Mouse (Mus musculus) CH12.LX (cell line): ENCODE results near the gene Camta1. TPM values are rescaled to one million over a fixed set of nuclear protein-coding genes. Genes with fewer than 3 reads are reported as not detected.

Source experiments
- DNase-seq: peaks from one replicate; pipeline ENCODE4 v3.0.0-alpha.2; 2013; ENCODE audit errors: extremely low read depth
- H3K27ac ChIP-seq: 2 replicates; pipeline ENCODE4 v1.5.1; 2012; ENCODE audit warnings: low read depth, mild to moderate bottlenecking, control low read depth, moderate library complexity; ENCODE audit not compliant: insufficient read depth
- H3K27me3 ChIP-seq: replicated peaks from 2 replicates; pipeline ENCODE3; 2012; ENCODE audit warnings: inconsistent platforms
- H3K36me3 ChIP-seq, 2 experiments: replicated peaks in 1 of 2; 2 replicates each; pipeline versions ENCODE3 to v1.6.1; 2012; ENCODE audit warnings: inconsistent platforms in 1 of 2, low read length in 1 of 2, mild to moderate bottlenecking in 1 of 2, mixed read lengths in 1 of 2, moderate library complexity in 1 of 2; ENCODE audit not compliant: control insufficient read depth in 1 of 2, insufficient read depth in 1 of 2
- H3K4me1 ChIP-seq, 2 experiments: 2 replicates each; pipeline ENCODE4 v1.6.1; 2012; ENCODE audit warnings: inconsistent platforms in 1 of 2, moderate library complexity in 1 of 2; ENCODE audit not compliant: insufficient read depth in 2 of 2, control insufficient read depth in 1 of 2
- H3K4me2 ChIP-seq: 2 replicates; pipeline ENCODE4 v1.6.1; 2012; ENCODE audit warnings: low read depth, mild to moderate bottlenecking, control low read depth; ENCODE audit not compliant: poor library complexity, insufficient read depth, severe bottlenecking
- H3K4me3 ChIP-seq, 3 experiments: fragments of 150-350 bp in 1 of 3; sonication (generic) in 1 of 3; replicated peaks in 1 of 3; 2 replicates each; pipeline versions ENCODE3 to v1.5.1; 2011 to 2012; ENCODE audit warnings: low read depth in 2 of 3, low read length in 2 of 3, mild to moderate bottlenecking in 2 of 3, moderate library complexity in 2 of 3, control low read depth in 1 of 3, improper control_type of control experiment in 1 of 3, inconsistent platforms in 1 of 3, mixed read lengths in 1 of 3; ENCODE audit not compliant: poor library complexity in 1 of 3
- H3K79me2 ChIP-seq: replicated peaks from 2 replicates; pipeline ENCODE4 v1.6.1; 2012; ENCODE audit warnings: mild to moderate bottlenecking, moderate library complexity; ENCODE audit not compliant: control insufficient read depth, poor library complexity, insufficient read depth, severe bottlenecking; ENCODE audit errors: extremely low read depth
- H3K9ac ChIP-seq: 2 replicates; pipeline ENCODE4 v1.6.1; 2012; ENCODE audit warnings: low read depth, mild to moderate bottlenecking, control low read depth, moderate library complexity; ENCODE audit not compliant: insufficient read depth
- H3K9me3 ChIP-seq: replicated peaks from 2 replicates; pipeline ENCODE3; 2012; ENCODE audit warnings: low read length, inconsistent platforms, mixed read lengths
- BHLHE40 ChIP-seq: IDR thresholded peaks from 2 replicates; pipeline ENCODE4 v1.6.1; 2011; ENCODE audit warnings: mild to moderate bottlenecking, low read depth, low read length, improper control_type of control experiment
- CHD2 ChIP-seq: IDR thresholded peaks from 2 replicates; pipeline ENCODE4 v1.6.1; 2011; ENCODE audit warnings: low read length, improper control_type of control experiment
- CTCF ChIP-seq, 2 experiments: IDR thresholded peaks in 1 of 2; conservative IDR thresholded peaks in 1 of 2; 2 replicates each; pipeline ENCODE4 v1.5.1; 2011 to 2012; ENCODE audit warnings: low read depth in 2 of 2, low read length in 2 of 2, improper control_type of control experiment in 1 of 2, inconsistent platforms in 1 of 2, mild to moderate bottlenecking in 1 of 2, moderate library complexity in 1 of 2
- E2F4 ChIP-seq: IDR thresholded peaks from 2 replicates; pipeline ENCODE4 v1.6.1; 2011; ENCODE audit warnings: low read depth, low read length, improper control_type of control experiment; ENCODE audit not compliant: insufficient replicate concordance
- EP300 ChIP-seq: IDR thresholded peaks from 2 replicates; pipeline ENCODE4 v1.6.1; 2011; ENCODE audit warnings: low read length, improper control_type of control experiment
- ETS1 ChIP-seq: conservative IDR thresholded peaks from 2 replicates; pipeline ENCODE4 v1.6.1; 2012; ENCODE audit warnings: low read depth, mild to moderate bottlenecking, inconsistent platforms, low read length, improper control_type of control experiment, moderate library complexity
- GABPA ChIP-seq: IDR thresholded peaks from 2 replicates; pipeline ENCODE4 v1.6.1; 2012; ENCODE audit warnings: low read depth, low read length, improper control_type of control experiment, inconsistent platforms; ENCODE audit not compliant: insufficient replicate concordance
- KAT2A ChIP-seq: IDR thresholded peaks from 2 replicates; pipeline ENCODE4 v1.6.1; 2012; ENCODE audit warnings: low read length, improper control_type of control experiment, inconsistent platforms; ENCODE audit not compliant: insufficient replicate concordance
- MAFK ChIP-seq: IDR thresholded peaks from 2 replicates; pipeline ENCODE4 v1.6.1; 2011; ENCODE audit warnings: low read length, improper control_type of control experiment; ENCODE audit not compliant: insufficient replicate concordance
- MEF2A ChIP-seq: IDR thresholded peaks from 2 replicates; pipeline ENCODE4 v1.6.1; 2014; ENCODE audit warnings: low read depth, mild to moderate bottlenecking, inconsistent platforms, low read length, improper control_type of control experiment, borderline replicate concordance
- MXI1 ChIP-seq: IDR thresholded peaks from 2 replicates; pipeline ENCODE4 v1.6.1; 2011; ENCODE audit warnings: mild to moderate bottlenecking, low read depth, low read length, improper control_type of control experiment
- MYC ChIP-seq: IDR thresholded peaks from 2 replicates; pipeline ENCODE4 v1.6.1; 2011; ENCODE audit warnings: low read depth, mild to moderate bottlenecking, improper control_type of control experiment, low read length
- NELFE ChIP-seq: IDR thresholded peaks from 2 replicates; pipeline ENCODE4 v1.6.1; 2011; ENCODE audit warnings: low read depth, low read length, improper control_type of control experiment
- PAX5 ChIP-seq: IDR thresholded peaks from 2 replicates; pipeline ENCODE4 v1.6.1; 2012; ENCODE audit warnings: low read length, inconsistent platforms, mixed read lengths
- RCOR1 ChIP-seq: conservative IDR thresholded peaks from 2 replicates; pipeline ENCODE4 v1.6.1; 2012; ENCODE audit warnings: low read depth, mild to moderate bottlenecking, inconsistent platforms, low read length, improper control_type of control experiment
- SIN3A ChIP-seq: IDR thresholded peaks from 2 replicates; pipeline ENCODE4 v1.6.1; 2012; ENCODE audit warnings: low read length, improper control_type of control experiment, inconsistent platforms
- USF1 ChIP-seq: IDR thresholded peaks from 2 replicates; pipeline ENCODE4 v1.6.1; 2014; ENCODE audit warnings: low read depth, mild to moderate bottlenecking, inconsistent platforms, low read length, improper control_type of control experiment
- ZC3H11A ChIP-seq: IDR thresholded peaks from 2 replicates; pipeline ENCODE4 v1.6.1; 2012; ENCODE audit warnings: low read depth, mild to moderate bottlenecking, inconsistent platforms, low read length, improper control_type of control experiment
- ZNF384 ChIP-seq: IDR thresholded peaks from 2 replicates; pipeline ENCODE4 v1.6.1; 2012; ENCODE audit warnings: low read depth, low read length, improper control_type of control experiment, inconsistent platforms
- dilution Hi-C: fragments of 300-500 bp; cut with MboI; formaldehyde crosslinking; loops from 2 replicates; pipeline ENCODE4 v1.14.3; 2020; ENCODE audit warnings: low sequenced_read_pairs; ENCODE audit not compliant: extremely low pct_unique_long_range_greater_than_20kb, extremely low pct_ligation_motif_present
- in situ Hi-C: fragments of 300-500 bp; cut with MboI; formaldehyde crosslinking; loops from 3 replicates; pipeline ENCODE4 v1.14.3; 2019; ENCODE audit warnings: low sequenced_read_pairs, low pct_ligation_motif_present, low pct_unique_long_range_greater_than_20kb, mixed read lengths
- polyA plus RNA-seq: library from polyadenylated mRNA; unstranded; fragments of >175 nt; gene quantifications from 2 replicates; pipeline ENCODE4 v1.2.1, GENCODE M21; 2012; ENCODE audit warnings: low read depth; ENCODE audit not compliant: insufficient read length
- total RNA-seq, 2 experiments: library from RNA; depleted of rRNA; stranded (reverse); fragments of 300-350 nt in 1 of 2; fragments of >200 nt in 1 of 2; gene quantifications; 2 replicates each; pipeline ENCODE4 v1.2.3; 2012 to 2014

The Camta1 gene
- total and polyA plus RNA-seq, 3 experiments = 9.9 to 32.5 (median 15.3) TPM

DNA sequence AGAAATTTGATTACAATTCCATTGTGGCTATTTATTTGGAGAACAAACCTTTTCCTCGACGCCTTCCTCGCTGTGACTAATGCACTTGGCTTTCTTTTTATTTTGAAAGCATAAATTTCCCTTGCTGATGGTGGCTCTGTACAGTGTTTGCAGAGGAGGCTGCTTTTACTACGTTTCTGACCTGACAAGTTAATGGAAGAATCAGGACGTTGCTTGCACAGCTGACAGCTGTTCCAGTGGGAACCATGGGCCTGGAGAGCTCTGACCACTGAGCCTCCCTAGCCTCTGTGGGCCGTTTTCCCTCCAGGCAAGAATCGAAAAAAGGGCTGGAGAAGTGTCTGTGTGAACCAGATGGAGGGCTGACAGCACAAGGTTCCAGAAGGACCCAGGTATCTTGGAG lies 342.7 kb downstream of the Camta1 start:
- Histone ChIP-seq H3K4me2 (no peak overlapping the region), H3K9me3 (peaks cover 86% of the 10 kb centered on the region), H3K4me1 (no peaks in the 10 kb centered on the region), H3K27me3 (no peaks in the 10 kb centered on the region), H3K79me2 (no peaks in the 10 kb centered on the region), H3K9ac (no peak overlapping the region), H3K27ac (no peak overlapping the region), H3K36me3 (no peaks in the 10 kb centered on the region), H3K4me3 (no peak overlapping the region)
- no peak for DNase-seq
- in situ Hi-C loops (no loop called here), dilution Hi-C loops (no loop called here)
- TF ChIP-seq MYC (no peak), ZNF384 (no peak), EP300 (no peak), MAFK (no peak), CHD2 (no peak), NELFE (no peak), PAX5 (no peak), MEF2A (no peak)

DNA sequence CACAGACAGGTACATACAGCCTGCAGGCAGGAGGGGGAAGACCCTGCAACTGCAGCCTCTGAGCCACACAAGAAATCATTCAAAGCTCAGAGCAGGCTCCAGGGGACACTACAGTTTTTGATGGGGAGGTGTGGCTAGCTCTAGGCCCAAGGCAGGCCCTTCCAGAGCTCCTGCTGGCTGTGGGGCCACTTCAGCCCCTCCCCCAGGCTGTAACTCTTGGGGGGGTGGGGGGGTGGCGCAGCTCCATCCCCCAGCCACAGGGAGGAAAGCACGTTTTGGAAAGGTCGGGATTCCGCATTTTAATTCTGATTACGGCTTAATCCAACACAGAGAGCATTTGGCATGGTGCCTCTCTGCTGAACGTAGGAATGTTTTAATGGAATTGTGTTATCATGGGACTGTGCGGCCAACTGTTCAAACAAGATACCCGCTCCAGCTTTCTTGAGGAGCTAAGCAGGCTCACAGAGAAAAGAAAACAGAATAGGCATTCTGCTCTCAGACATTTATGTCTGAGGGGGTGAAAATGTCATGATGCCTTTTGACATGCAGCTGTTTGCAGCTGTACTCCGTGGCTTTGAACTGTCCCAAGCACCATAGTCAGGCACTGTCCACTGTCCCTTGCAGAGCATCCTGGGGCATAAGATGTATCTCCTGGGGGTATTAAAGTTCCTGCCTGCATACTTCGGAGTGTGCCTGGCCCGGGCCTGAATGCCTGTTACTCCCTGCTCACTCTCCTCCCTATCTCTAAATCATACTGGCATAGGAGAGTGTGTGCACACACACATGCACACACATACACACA lies 344.5 kb downstream of the Camta1 start:
- Histone ChIP-seq H3K4me3 (no peak overlapping the region), H3K9ac (no peak overlapping the region)
- TF ChIP-seq MAFK (no peak), RCOR1 (no peak), EP300 (no peak), MXI1 (no peak), PAX5 (no peak), ETS1 (no peak), ZC3H11A (no peak), CTCF (conservative IDR thresholded peaks at IDR 0.05 in 1 of 2, IDR thresholded peaks at IDR 0.05 in 1 of 2; ENCODE audit: low read depth in 2 of 2, low read length in 2 of 2) (no peak), SIN3A (no peak), BHLHE40 (no peak), E2F4 (no peak), KAT2A (no peak), USF1 (no peak), GABPA (no peak)
- TF ChIP-seq, all 38 proteins: peak for 0
- Histone ChIP-seq H3K36me3 (no peaks in the 10 kb centered on the region), H3K4me2 (no peak overlapping the region), H3K27ac (no peak overlapping the region), H3K9me3 (peaks cover 89% of the 10 kb centered on the region), H3K79me2 (no peaks in the 10 kb centered on the region), H3K4me1 (no peaks in the 10 kb centered on the region), H3K27me3 (no peaks in the 10 kb centered on the region)
- dilution Hi-C loops (no loop called here), in situ Hi-C loops (no loop called here)
- no peak for DNase-seq
